Mouse (Mus musculus) cortical plate, adult 2 months (tissue): ENCODE data around the gene Tnr.

ENCODE experiments used
- CTCF ChIP-seq: fragments of 200-500 bp; IDR thresholded peaks from 2 replicates; pipeline ENCODE4 v1.5.1; 2011; ENCODE audit warnings: mild to moderate bottlenecking, control low read depth, low read length; ENCODE audit not compliant: insufficient read depth; ENCODE audit errors: extremely low read depth
- POLR2A ChIP-seq: fragments of 200-500 bp; IDR thresholded peaks from 2 replicates; pipeline ENCODE4 v1.6.1; 2011; ENCODE audit warnings: mild to moderate bottlenecking, low read length, control low read depth; ENCODE audit not compliant: insufficient read depth; ENCODE audit errors: extremely low read depth

GRCm38 (mm10) chr1:159796021-159796420 lies 272.5 kb downstream of the Tnr start:
- TF ChIP-seq CTCF (no peak), POLR2A (no peak)
